Mouse (Mus musculus) neural tube, embryonic 10.5 days (tissue): Measurements from ENCODE around the gene Klhl34.

Source experiments
- DNase-seq: peaks from one replicate; pipeline ENCODE4 v3.0.0-alpha.2; 2017; ENCODE audit warnings: low spot score; ENCODE audit errors: extremely low spot score

Gene Klhl34

GRCm38 (mm10) chrX:157818207-157818920 lies at the start of gene Klhl34:
Klhl34 (plus strand) TSS chrX:157818435.
- DNase-seq: peak; percentile 30

GRCm38 (mm10) chrX:157801669-157802068 lies 16.6 kb upstream of the Klhl34 start:
- no peak for DNase-seq

DNA sequence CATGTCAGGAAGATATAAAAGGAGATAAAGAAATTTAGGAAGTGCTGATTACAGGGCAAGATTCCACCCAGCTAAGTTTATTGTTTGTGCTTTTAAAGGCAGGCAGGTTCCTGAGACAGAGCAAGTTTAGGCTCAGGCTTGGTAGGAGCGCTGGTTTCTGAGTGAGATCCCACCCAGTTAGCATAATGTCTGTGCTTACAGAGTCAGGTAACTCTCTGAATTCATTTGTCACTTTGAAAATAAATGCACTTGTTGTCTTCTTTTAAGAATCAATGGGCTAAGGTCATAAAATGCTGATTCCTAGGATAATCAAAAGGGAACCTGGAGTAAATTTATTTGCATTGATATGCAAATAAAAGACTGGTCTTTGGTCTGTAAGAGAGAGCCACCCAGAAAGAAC lies 8.5 kb upstream of the Klhl34 start:
- DNase-seq: no peak

- peak; percentile 59 for DNase-seq
Measured at GRCm38 (mm10) chrX:157817571-157818206, 546 bp upstream of the Klhl34 start.

- DNase-seq: no peak
Measured at GRCm38 (mm10) chrX:157818921-157819260, 656 bp downstream of the Klhl34 start.

DNA sequence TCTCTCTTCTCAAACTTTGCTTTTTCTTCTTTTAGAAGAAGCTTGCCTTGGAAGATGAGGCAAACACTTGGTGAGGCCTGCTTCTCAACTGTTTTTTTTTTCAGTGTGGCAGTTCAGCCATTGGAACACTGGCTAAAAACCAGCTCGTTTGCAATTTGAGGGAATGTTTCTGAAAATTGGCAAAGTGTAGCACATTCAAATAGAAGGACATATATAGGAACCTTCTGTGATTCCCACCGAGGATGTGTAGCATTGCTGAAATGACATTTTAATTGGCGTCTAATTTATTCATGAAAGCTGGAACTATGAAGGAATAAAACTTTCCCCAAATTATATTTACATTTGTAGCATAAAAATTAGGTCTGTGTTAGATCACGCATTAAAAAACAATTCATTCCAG lies 11.7 kb downstream of the Klhl34 start:
- no peak for DNase-seq
